Mouse (Mus musculus): ENCODE measurements around the gene Sorcs1. TPM values are rescaled to one million over a fixed set of nuclear protein-coding genes. Genes with fewer than 3 reads are reported as not detected.

Gene Sorcs1
- polyA plus RNA-seq, 1 experiment from 2014 or later: 0.20 TPM

GRCm38 (mm10) chr19:50307046-50307445 lies 371.4 kb downstream of the Sorcs1 start:
- ATAC-seq: no peak
- H3K27me3 ChIP-seq (ENCODE audit: insufficient read depth, low read length): no peaks in the 10 kb centered on the region
- 49% methylated on average over 2 of the region's 2 CpGs for WGBS (ENCODE audit: insufficient replicate concordance)

GRCm38 (mm10) chr19:50294205-50294604 lies 384.2 kb downstream of the Sorcs1 start:
- ATAC-seq (no peak), DNase-seq (no peak)
- Histone ChIP-seq H3K9me3 (ENCODE audit: low read length) (no peaks in the 10 kb centered on the region), H3K36me3 (replicated peaks; ENCODE audit: insufficient read depth, low read length) (no peaks in the 10 kb centered on the region), H3K4me2 (ENCODE audit: low read depth, low read length) (no peak overlapping the region), H3K4me1 (ENCODE audit: insufficient read depth) (no peaks in the 10 kb centered on the region), H3K9ac (replicated peaks) (no peak overlapping the region), H3K4me3 (ENCODE audit: low read depth, low read length) (no peak overlapping the region), H3K27me3 (ENCODE audit: insufficient read depth, low read length) (no peaks in the 10 kb centered on the region), H3K27ac (ENCODE audit: low read depth) (no peak overlapping the region)
- no peak for TF ChIP-seq EP300 (IDR thresholded peaks at IDR 0.05; ENCODE audit: low read depth)
- 82% methylated on average over 7 of the region's 7 CpGs for WGBS (ENCODE audit: insufficient replicate concordance)

More at GRCm38 (mm10) chr19:50307046-50307445, 371.4 kb downstream of the Sorcs1 start:
- no peak for DNase-seq
- Histone ChIP-seq H3K4me3 (ENCODE audit: low read depth, low read length) (no peak overlapping the region), H3K9me3 (ENCODE audit: low read length) (no peaks in the 10 kb centered on the region), H3K27ac (ENCODE audit: low read depth) (no peak overlapping the region), H3K9ac (replicated peaks) (no peak overlapping the region), H3K4me1 (ENCODE audit: insufficient read depth) (no peaks in the 10 kb centered on the region), H3K36me3 (replicated peaks; ENCODE audit: insufficient read depth, low read length) (no peaks in the 10 kb centered on the region), H3K4me2 (ENCODE audit: low read depth, low read length) (no peak overlapping the region)
- TF ChIP-seq EP300 (IDR thresholded peaks at IDR 0.05; ENCODE audit: low read depth) (no peak), CTCF (IDR thresholded peaks at IDR 0.05; ENCODE audit: low read depth) (no peak)

GRCm38 (mm10) chr19:50264450-50264849 lies 414.0 kb downstream of the Sorcs1 start:
- 43% methylated on average over 1 of the region's 1 CpGs for WGBS (ENCODE audit: insufficient replicate concordance)
- Histone ChIP-seq H3K4me2 (ENCODE audit: low read depth, low read length) (no peak overlapping the region), H3K4me3 (ENCODE audit: low read depth, low read length) (no peak overlapping the region), H3K27ac (ENCODE audit: low read depth) (no peak overlapping the region), H3K27me3 (ENCODE audit: insufficient read depth, low read length) (no peaks in the 10 kb centered on the region), H3K9ac (replicated peaks) (no peak overlapping the region), H3K4me1 (ENCODE audit: insufficient read depth) (no peaks in the 10 kb centered on the region), H3K9me3 (ENCODE audit: low read length) (no peaks in the 10 kb centered on the region), H3K36me3 (replicated peaks; ENCODE audit: insufficient read depth, low read length) (no peaks in the 10 kb centered on the region)
- no peak for ATAC-seq
- DNase-seq: no peak
- no peak for TF ChIP-seq EP300 (IDR thresholded peaks at IDR 0.05; ENCODE audit: low read depth)
- peak; percentile 44 for TF ChIP-seq CTCF (IDR thresholded peaks at IDR 0.05; ENCODE audit: low read depth)

DNA sequence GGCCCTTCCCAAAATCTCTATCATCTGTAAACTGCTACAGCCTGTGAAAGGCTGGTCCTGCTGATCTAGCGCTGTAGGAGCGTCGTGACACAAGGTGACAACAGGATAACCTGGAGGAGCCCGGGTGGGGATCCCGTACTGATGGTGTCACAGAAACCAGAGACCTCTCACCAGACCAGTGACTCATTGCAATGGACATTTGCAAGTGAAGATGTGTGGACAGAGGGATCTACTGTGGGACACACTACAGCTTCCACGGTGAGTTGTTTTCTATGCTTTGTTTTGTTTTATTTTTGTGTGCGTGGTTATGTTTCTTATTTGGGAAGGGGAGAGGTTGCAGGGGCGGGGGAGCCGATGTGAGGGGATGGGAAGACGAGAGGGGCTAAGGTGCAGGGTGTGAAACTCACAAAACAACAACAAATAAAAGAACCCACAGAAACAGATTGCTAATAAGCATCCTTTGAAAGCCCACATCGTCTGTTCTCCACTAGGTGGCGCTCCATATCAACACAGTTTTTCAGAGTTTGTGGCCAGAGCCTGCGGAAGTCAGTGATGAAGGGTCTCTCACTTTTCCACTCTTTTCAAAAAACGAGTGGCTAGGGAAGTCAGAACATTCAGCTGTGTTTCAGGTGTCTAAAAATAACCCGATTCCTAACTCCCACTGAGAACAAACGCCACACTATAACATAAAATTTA lies 419.6 kb downstream of the Sorcs1 start:
- DNase-seq (peak; percentile 26), ATAC-seq (no peak)
- Histone ChIP-seq H3K9me3 (ENCODE audit: low read length) (no peaks in the 10 kb centered on the region), H3K36me3 (replicated peaks; ENCODE audit: insufficient read depth, low read length) (no peaks in the 10 kb centered on the region), H3K27ac (ENCODE audit: low read depth) (no peak overlapping the region), H3K4me2 (ENCODE audit: low read depth, low read length) (no peak overlapping the region), H3K9ac (replicated peaks) (no peak overlapping the region), H3K27me3 (ENCODE audit: insufficient read depth, low read length) (no peaks in the 10 kb centered on the region), H3K4me3 (ENCODE audit: low read depth, low read length) (no peak overlapping the region), H3K4me1 (ENCODE audit: insufficient read depth) (no peaks in the 10 kb centered on the region)
- WGBS (ENCODE audit: insufficient replicate concordance): 38% methylated on average over 16 of the region's 16 CpGs
- TF ChIP-seq CTCF (IDR thresholded peaks at IDR 0.05; ENCODE audit: low read depth) (peak; percentile 79), EP300 (IDR thresholded peaks at IDR 0.05; ENCODE audit: low read depth) (no peak)

- Histone ChIP-seq H3K4me2 (ENCODE audit: low read depth, low read length) (no peak overlapping the region), H3K9me3 (ENCODE audit: low read length) (no peaks in the 10 kb centered on the region), H3K9ac (replicated peaks) (no peak overlapping the region), H3K27me3 (ENCODE audit: insufficient read depth, low read length) (no peaks in the 10 kb centered on the region), H3K27ac (ENCODE audit: low read depth) (no peak overlapping the region), H3K4me1 (ENCODE audit: insufficient read depth) (no peaks in the 10 kb centered on the region), H3K4me3 (ENCODE audit: low read depth, low read length) (no peak overlapping the region), H3K36me3 (replicated peaks; ENCODE audit: insufficient read depth, low read length) (no peaks in the 10 kb centered on the region)
- no peak for DNase-seq
- TF ChIP-seq CTCF (IDR thresholded peaks at IDR 0.05; ENCODE audit: low read depth) (no peak), EP300 (IDR thresholded peaks at IDR 0.05; ENCODE audit: low read depth) (no peak)
- 53% methylated on average over 5 of the region's 5 CpGs for WGBS (ENCODE audit: insufficient replicate concordance)
- no peak for ATAC-seq
Observed at GRCm38 (mm10) chr19:50220476-50220875, 458.0 kb downstream of the Sorcs1 start.

DNA sequence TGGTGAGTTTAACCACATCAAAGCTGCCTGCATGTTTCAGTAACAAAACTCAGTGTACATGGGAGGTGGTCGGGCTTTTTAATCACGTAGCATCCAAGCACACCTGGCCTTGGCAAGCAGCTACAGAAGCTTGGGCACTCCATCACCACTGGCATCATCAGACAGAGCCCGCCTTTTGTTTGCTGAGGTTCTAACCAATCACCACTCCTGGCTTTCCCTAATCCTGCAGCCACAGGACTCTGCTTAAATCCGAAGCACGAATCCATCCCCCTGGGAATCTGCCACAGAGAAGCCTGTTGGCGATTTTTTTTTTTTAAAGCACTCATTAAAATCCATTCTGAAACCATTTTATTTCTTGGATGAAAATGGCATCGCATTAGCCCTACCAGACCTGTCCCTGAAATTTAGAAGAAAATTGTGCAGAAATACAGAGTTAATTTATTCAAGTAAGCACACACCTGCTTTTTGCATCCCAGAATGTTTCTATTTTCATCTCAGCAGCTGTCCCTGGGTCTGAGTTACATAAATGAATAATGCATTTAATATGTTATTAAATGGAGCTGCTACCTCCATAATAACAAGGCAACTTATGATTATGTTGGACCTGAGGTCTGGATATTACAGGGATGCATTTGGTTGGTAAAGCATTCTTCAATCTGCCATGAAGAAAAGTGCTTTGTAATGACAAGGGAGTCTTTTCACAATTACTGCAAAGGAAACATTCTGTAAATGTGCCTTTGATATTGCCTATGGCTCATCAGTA lies 463.8 kb downstream of the Sorcs1 start:
- Histone ChIP-seq H3K9ac (replicated peaks) (no peak overlapping the region), H3K27ac (ENCODE audit: low read depth) (no peak overlapping the region), H3K36me3 (replicated peaks; ENCODE audit: insufficient read depth, low read length) (no peaks in the 10 kb centered on the region), H3K4me2 (ENCODE audit: low read depth, low read length) (no peak overlapping the region), H3K4me1 (ENCODE audit: insufficient read depth) (no peaks in the 10 kb centered on the region), H3K9me3 (ENCODE audit: low read length) (no peaks in the 10 kb centered on the region), H3K4me3 (ENCODE audit: low read depth, low read length) (no peak overlapping the region), H3K27me3 (ENCODE audit: insufficient read depth, low read length) (no peaks in the 10 kb centered on the region)
- 38% methylated on average over 7 of the region's 7 CpGs for WGBS (ENCODE audit: insufficient replicate concordance)
- ATAC-seq: no peak
- no peak for DNase-seq
- no peak for TF ChIP-seq EP300 (IDR thresholded peaks at IDR 0.05; ENCODE audit: low read depth)
- TF ChIP-seq CTCF (IDR thresholded peaks at IDR 0.05; ENCODE audit: low read depth): no peak

All from liver, postnatal 0 days (tissue).